Comparison of ENCODE assay signal across 16 mouse cellular contexts in the genomic region with DNA sequence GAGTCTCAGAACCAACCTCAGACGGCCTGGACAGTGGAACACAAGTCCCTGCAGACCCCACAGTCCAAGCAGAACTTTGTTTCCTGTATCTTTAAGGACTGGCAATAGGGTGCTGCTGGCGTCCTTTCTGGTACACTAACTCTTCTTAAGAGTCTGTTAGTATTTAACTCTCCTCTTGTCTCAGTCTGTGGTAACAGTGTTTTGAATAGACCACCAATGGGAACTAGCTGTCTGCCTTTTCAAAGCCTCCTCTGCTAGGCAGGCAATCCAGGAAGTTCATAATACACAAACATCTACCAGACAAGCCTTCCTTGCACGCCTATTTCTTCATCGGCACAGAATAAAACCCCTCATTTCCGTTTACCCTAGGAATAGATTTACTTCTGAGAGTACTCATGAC. TPM values are rescaled to one million over a fixed set of nuclear protein-coding genes. Genes with fewer than 3 reads are reported as not detected.
DNase-seq lines count a peak whose midpoint lies in the region; ATAC-seq and TF ChIP-seq lines count a peak whose summit lies in the region.
"Had no signal": no experiment of that assay in that cellular context is flagged by ENCODE, and none has a peak within 500 bp of the region (broad histone marks: within the 10 kb centered on the region; RNA-seq: fewer than 3 reads in every experiment).

No protein-coding gene starts in this region.

- H3K9ac ChIP-seq in hindbrain, embryonic 13.5 days, result no peak overlapping the region
- H3K9ac ChIP-seq in hindbrain, embryonic 11.5 days (ENCODE audit: low read depth, low read length), result no peak overlapping the region
- H3K9ac ChIP-seq in neural tube, embryonic 12.5 days, result no peak overlapping the region
- H3K9ac ChIP-seq in hindbrain, embryonic 15.5 days, result no peak overlapping the region
- no peak overlapping the region for H3K9ac ChIP-seq in neural tube, embryonic 13.5 days
- no peak overlapping the region for H3K9ac ChIP-seq in intestine, postnatal 0 days (ENCODE audit: low read depth, low read length)
- H3K9ac ChIP-seq in kidney, embryonic 16.5 days (replicated peaks; ENCODE audit: low read length), result no peak overlapping the region
- H3K9ac ChIP-seq: embryonic facial prominence, embryonic 13.5 days; liver, embryonic 14.5 days had no signal

- WGBS in hindbrain, embryonic 13.5 days, result 64% methylated on average over 5 of the region's 5 CpGs
- WGBS in hindbrain, embryonic 11.5 days, result 74% methylated on average over 5 of the region's 5 CpGs
- WGBS in neural tube, embryonic 12.5 days, result 62% methylated on average over 5 of the region's 5 CpGs
- 47% methylated on average over 5 of the region's 5 CpGs for WGBS in hindbrain, embryonic 15.5 days
- WGBS in neural tube, embryonic 13.5 days, result 62% methylated on average over 5 of the region's 5 CpGs
- 54% methylated on average over 5 of the region's 5 CpGs for WGBS in intestine, postnatal 0 days
- 82% methylated on average over 5 of the region's 5 CpGs for WGBS in kidney, embryonic 16.5 days

- no peaks in the 10 kb centered on the region for H3K27me3 ChIP-seq in hindbrain, embryonic 13.5 days
- no peaks in the 10 kb centered on the region for H3K27me3 ChIP-seq in hindbrain, embryonic 11.5 days (ENCODE audit: control insufficient read depth, insufficient read depth, low read length)
- no peaks in the 10 kb centered on the region for H3K27me3 ChIP-seq in neural tube, embryonic 12.5 days (replicated peaks)
- no peaks in the 10 kb centered on the region for H3K27me3 ChIP-seq in hindbrain, embryonic 15.5 days
- H3K27me3 ChIP-seq in neural tube, embryonic 13.5 days, result no peaks in the 10 kb centered on the region
- H3K27me3 ChIP-seq in intestine, postnatal 0 days (replicated peaks; ENCODE audit: control insufficient read depth, insufficient read depth, low read length), result no peaks in the 10 kb centered on the region
- no peaks in the 10 kb centered on the region for H3K27me3 ChIP-seq in kidney, embryonic 16.5 days (ENCODE audit: insufficient read depth, low read length)
- H3K27me3 ChIP-seq: embryonic facial prominence, embryonic 13.5 days had no signal

- peaks cover 30% of the 10 kb centered on the region for H3K36me3 ChIP-seq in hindbrain, embryonic 13.5 days
- H3K36me3 ChIP-seq in hindbrain, embryonic 11.5 days (ENCODE audit: control insufficient read depth, insufficient read depth, low read length), result peaks cover 5% of the 10 kb centered on the region; the same call in 1 of the 2 replicates
- peaks cover 41% of the 10 kb centered on the region for H3K36me3 ChIP-seq in neural tube, embryonic 12.5 days
- peaks cover 9% of the 10 kb centered on the region; the same call in 1 of the 2 replicates for H3K36me3 ChIP-seq in hindbrain, embryonic 15.5 days
- peaks cover 50% of the 10 kb centered on the region for H3K36me3 ChIP-seq in neural tube, embryonic 13.5 days
- no peaks in the 10 kb centered on the region for H3K36me3 ChIP-seq in intestine, postnatal 0 days (ENCODE audit: control insufficient read depth, insufficient read depth)
- peaks cover 6% of the 10 kb centered on the region; the same call in 1 of the 2 replicates for H3K36me3 ChIP-seq in kidney, embryonic 16.5 days (ENCODE audit: insufficient read depth, low read length)

- peaks cover 91% of the 10 kb centered on the region for H3K4me1 ChIP-seq in hindbrain, embryonic 13.5 days (replicated peaks)
- 0 out of 2 replicates have a peak, but pooled peaks cover 3% of the 10 kb centered on the region for H3K4me1 ChIP-seq in hindbrain, embryonic 11.5 days (replicated peaks; ENCODE audit: control insufficient read depth, insufficient read depth, low read length)
- peaks cover 58% of the 10 kb centered on the region for H3K4me1 ChIP-seq in neural tube, embryonic 12.5 days
- peaks cover 91% of the 10 kb centered on the region for H3K4me1 ChIP-seq in hindbrain, embryonic 15.5 days (replicated peaks)
- H3K4me1 ChIP-seq in neural tube, embryonic 13.5 days (replicated peaks), result peaks cover 96% of the 10 kb centered on the region
- no peaks in the 10 kb centered on the region for H3K4me1 ChIP-seq in intestine, postnatal 0 days (replicated peaks; ENCODE audit: control insufficient read depth, insufficient read depth, low read length)
- peaks cover under 1% of the 10 kb centered on the region; the same call in 1 of the 2 replicates for H3K4me1 ChIP-seq in kidney, embryonic 16.5 days (ENCODE audit: insufficient read depth, low read length)

- H3K9me3 ChIP-seq in hindbrain, embryonic 13.5 days, result no peaks in the 10 kb centered on the region
- no peaks in the 10 kb centered on the region for H3K9me3 ChIP-seq in hindbrain, embryonic 11.5 days (ENCODE audit: control insufficient read depth, low read length)
- no peaks in the 10 kb centered on the region for H3K9me3 ChIP-seq in neural tube, embryonic 12.5 days
- no peaks in the 10 kb centered on the region for H3K9me3 ChIP-seq in hindbrain, embryonic 15.5 days
- no peaks in the 10 kb centered on the region for H3K9me3 ChIP-seq in neural tube, embryonic 13.5 days
- no peaks in the 10 kb centered on the region for H3K9me3 ChIP-seq in intestine, postnatal 0 days (ENCODE audit: control insufficient read depth)
- H3K9me3 ChIP-seq in kidney, embryonic 16.5 days (ENCODE audit: low read length), result no peaks in the 10 kb centered on the region
- H3K9me3 ChIP-seq: embryonic facial prominence, embryonic 13.5 days had no signal

- DNase-seq in hindbrain, embryonic 11.5 days (ENCODE audit: low spot score), result no peak
- no peak for DNase-seq in neural tube, embryonic 10.5 days (ENCODE audit: extremely low spot score, low spot score)
- DNase-seq: cerebellum, adult 11 months; gastrocnemius, postnatal 14 days; heart, postnatal 36 days; kidney, adult 8-10 months; retina, postnatal 1 day had no signal

- no peak for ATAC-seq in hindbrain, embryonic 13.5 days (ENCODE audit: low FRiP score)
- no peak for ATAC-seq in hindbrain, embryonic 11.5 days (ENCODE audit: low FRiP score)
- ATAC-seq in neural tube, embryonic 12.5 days (ENCODE audit: low FRiP score, low read depth), result no peak
- ATAC-seq in hindbrain, embryonic 15.5 days (ENCODE audit: low FRiP score, low read depth), result no peak
- ATAC-seq in neural tube, embryonic 13.5 days (ENCODE audit: low read depth), result no peak
- ATAC-seq in intestine, postnatal 0 days, result no peak
- no peak for ATAC-seq in kidney, embryonic 16.5 days (ENCODE audit: low FRiP score, low TSS enrichment)

- H3K4me3 ChIP-seq in hindbrain, embryonic 13.5 days, result no peak overlapping the region
- no peak overlapping the region for H3K4me3 ChIP-seq in hindbrain, embryonic 11.5 days (ENCODE audit: low read depth, low read length)
- H3K4me3 ChIP-seq in neural tube, embryonic 12.5 days, result no peak overlapping the region
- H3K4me3 ChIP-seq in hindbrain, embryonic 15.5 days, result no peak overlapping the region
- no peak overlapping the region for H3K4me3 ChIP-seq in neural tube, embryonic 13.5 days
- H3K4me3 ChIP-seq in intestine, postnatal 0 days (ENCODE audit: low read depth, low read length), result no peak overlapping the region
- no peak overlapping the region for H3K4me3 ChIP-seq in kidney, embryonic 16.5 days (ENCODE audit: low read length)
- H3K4me3 ChIP-seq: embryonic facial prominence, embryonic 13.5 days had no signal

- TF ChIP-seq CTCF in intestine, postnatal 0 days (IDR thresholded peaks at IDR 0.05; ENCODE audit: low read depth), result no peak

- 0 out of 2 replicates have a peak overlapping the region, but pooled peaks have one; percentile 2 for H3K27ac ChIP-seq in hindbrain, embryonic 13.5 days
- H3K27ac ChIP-seq in hindbrain, embryonic 11.5 days (ENCODE audit: low read depth, low read length), result no peak overlapping the region
- no peak overlapping the region for H3K27ac ChIP-seq in neural tube, embryonic 12.5 days
- no peak overlapping the region for H3K27ac ChIP-seq in hindbrain, embryonic 15.5 days (replicated peaks)
- H3K27ac ChIP-seq in neural tube, embryonic 13.5 days (replicated peaks), result no peak overlapping the region
- H3K27ac ChIP-seq in intestine, postnatal 0 days (ENCODE audit: low read depth, low read length), result no peak overlapping the region
- H3K27ac ChIP-seq in kidney, embryonic 16.5 days (ENCODE audit: low read length), result no peak overlapping the region
- H3K27ac ChIP-seq: embryonic facial prominence, embryonic 13.5 days; liver, embryonic 14.5 days had no signal

- H3K4me2 ChIP-seq in hindbrain, embryonic 13.5 days, result peak overlapping the region; percentile 76
- H3K4me2 ChIP-seq in hindbrain, embryonic 11.5 days (replicated peaks; ENCODE audit: low read depth, low read length), result no peak overlapping the region
- H3K4me2 ChIP-seq in neural tube, embryonic 12.5 days (replicated peaks), result peak overlapping the region; percentile 34
- H3K4me2 ChIP-seq in hindbrain, embryonic 15.5 days, result peak overlapping the region; percentile 88
- H3K4me2 ChIP-seq in neural tube, embryonic 13.5 days, result peak overlapping the region; percentile 35
- no peak overlapping the region for H3K4me2 ChIP-seq in intestine, postnatal 0 days (replicated peaks; ENCODE audit: low read depth)
- no peak overlapping the region for H3K4me2 ChIP-seq in kidney, embryonic 16.5 days (replicated peaks; ENCODE audit: low read depth, low read length)
- H3K4me2 ChIP-seq: embryonic facial prominence, embryonic 13.5 days; heart, embryonic 11.5 days had no signal

RNA-seq across cellular contexts. Expression of a gene that starts 7.6 kb away (rescaled TPM):
- 202 and 215 TPM in 2 replicates for polyA plus RNA-seq in hindbrain, embryonic 13.5 days (2015; fragmentation: Nextera tagmentation; extraction: Ambion mirVana)
- 130 and 214 TPM in 2 replicates for polyA plus RNA-seq in hindbrain, embryonic 11.5 days (2014; fragmentation: Nextera tagmentation; extraction: Ambion mirVana)
- polyA plus RNA-seq in neural tube, embryonic 12.5 days (2016; fragmentation: Nextera tagmentation; extraction: Ambion mirVana), result 392 and 466 TPM in 2 replicates
- polyA plus RNA-seq in hindbrain, embryonic 15.5 days (2015; fragmentation: Nextera tagmentation; extraction: Ambion mirVana), result 376 and 413 TPM in 2 replicates
- 311 and 351 TPM in 2 replicates for polyA plus RNA-seq in neural tube, embryonic 13.5 days (2015; fragmentation: Nextera tagmentation; extraction: Ambion mirVana)
- polyA plus RNA-seq in intestine, postnatal 0 days (2015; fragmentation: Nextera tagmentation; extraction: Ambion mirVana), result 13.9 and 14.1 TPM in 2 replicates
- polyA plus RNA-seq in kidney, embryonic 16.5 days (2015; fragmentation: Nextera tagmentation; extraction: Ambion mirVana), result 14.5 and 15.4 TPM in 2 replicates

Comparison
In these comparisons a context has a peak if more than half of its experiments do, and no peak if none do; other contexts are left out.
1. H3K4me2 ChIP-seq: peak in hindbrain, embryonic 13.5 days (single experiment), neural tube, embryonic 12.5 days (single experiment), hindbrain, embryonic 15.5 days (single experiment) and neural tube, embryonic 13.5 days (single experiment); none in hindbrain, embryonic 11.5 days (single experiment), intestine, postnatal 0 days (single experiment) and kidney, embryonic 16.5 days (single experiment).